Mouse (Mus musculus): ENCODE data around the gene Myo1f.

Gene Myo1f

DNA sequence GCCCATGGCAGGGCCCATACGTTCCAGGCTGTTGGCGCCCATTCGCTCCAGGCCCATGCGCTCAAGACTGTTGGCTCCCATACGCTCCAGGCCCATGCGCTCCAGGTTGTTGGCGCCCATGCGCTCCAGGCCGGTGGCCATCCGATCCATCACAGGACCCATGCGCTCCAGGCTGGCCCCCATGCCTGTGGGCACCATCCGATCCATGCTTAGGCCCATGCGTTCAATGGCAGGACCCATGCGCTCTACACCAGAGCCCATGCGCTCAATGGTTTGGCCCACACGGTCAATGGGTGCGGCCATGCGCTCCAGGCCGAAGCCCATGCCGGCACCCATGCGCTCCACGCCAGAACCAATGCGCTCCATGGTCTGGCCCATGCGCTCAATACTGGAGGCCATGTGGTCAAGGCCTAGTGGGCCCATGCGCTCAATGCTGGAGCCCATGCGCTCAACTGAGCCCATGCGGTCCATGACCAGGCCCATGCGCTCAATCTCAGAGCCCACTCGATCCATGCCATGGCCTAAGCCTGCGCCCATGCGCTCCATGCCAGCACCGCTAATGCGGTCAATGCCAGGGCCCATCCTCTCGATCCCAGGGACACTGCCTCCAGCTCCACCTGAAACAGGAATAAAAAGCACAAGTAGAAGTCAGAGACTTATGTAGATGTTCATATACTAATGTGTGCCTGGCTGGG, 94.4 kb downstream of the Myo1f start:
- DNase-seq (ENCODE audit: low spot score in 2 of 2), result no peak
